Mouse (Mus musculus) forebrain, embryonic 14.5 days (tissue): ENCODE measurements at regions not wholly inside any gene's neighbourhood (a gene's known extent, or its start where the extent isn't known, plus 50 kb on each side); places are given as distances from the start of the nearest gene placed in this dataset.

ENCODE experiments used
- ATAC-seq: fragments of 200-750 bp; cut with Nextera tagmentation; 2 replicates; pipeline ENCODE4 v1.8.0; 2017; ENCODE audit warnings: mild to moderate bottlenecking, moderate library complexity
- DNase-seq: peaks from one replicate; pipeline ENCODE4 v3.0.0-alpha.2; 2015; ENCODE audit warnings: low spot score
- H3K27ac ChIP-seq: fragments of 300-500 bp; sonication (generic); 2 replicates; pipeline ENCODE4 v1.5.1; 2014; ENCODE audit warnings: low read depth, mild to moderate bottlenecking, control low read depth, low read length, moderate library complexity
- H3K27me3 ChIP-seq: fragments of 300-500 bp; sonication (generic); replicated peaks from 2 replicates; pipeline ENCODE4 v1.6.1; 2014; ENCODE audit warnings: low read length, control low read depth, mixed read lengths; ENCODE audit not compliant: control insufficient read depth, insufficient read depth
- H3K36me3 ChIP-seq: fragments of 300-500 bp; sonication (generic); 2 replicates; pipeline ENCODE4 v1.6.1; 2014; ENCODE audit warnings: low read length, control low read depth; ENCODE audit not compliant: control insufficient read depth, insufficient read depth
- H3K4me1 ChIP-seq: fragments of 300-500 bp; sonication (generic); 2 replicates; pipeline ENCODE4 v1.6.1; 2014; ENCODE audit warnings: antibody characterized with exemption, low read length, control low read depth; ENCODE audit not compliant: control insufficient read depth, insufficient read depth
- H3K4me2 ChIP-seq: fragments of 300-500 bp; sonication (generic); 2 replicates; pipeline ENCODE4 v1.6.1; 2014; ENCODE audit warnings: mild to moderate bottlenecking, control low read depth, low read length
- H3K4me3 ChIP-seq: fragments of 300-500 bp; sonication (generic); 2 replicates; pipeline ENCODE4 v1.5.1; 2014; ENCODE audit warnings: low read depth, low read length, control low read depth
- H3K9ac ChIP-seq: fragments of 300-500 bp; sonication (generic); 2 replicates; pipeline ENCODE4 v1.6.1; 2014; ENCODE audit warnings: mild to moderate bottlenecking, low read length, control low read depth, moderate library complexity
- H3K9me3 ChIP-seq: fragments of 300-500 bp; sonication (generic); replicated peaks from 2 replicates; pipeline ENCODE4 v1.6.1; 2016; ENCODE audit warnings: low read length, control low read depth, mixed read lengths; ENCODE audit not compliant: control insufficient read depth
- WGBS: fragments of 180-500 bp; shearing (Covaris S2); extraction: QIAGEN DNeasy Blood & Tissue Kit; methylation state at CpG from one replicate; pipeline ENCODE4 v1.1.7; 2014; 5-methylcytosine and 5-hydroxymethylcytosine counted together

- H3K4me3 ChIP-seq, result no peak overlapping the region
- H3K4me2 ChIP-seq, result no peak overlapping the region
- no peaks in the 10 kb centered on the region for H3K9me3 ChIP-seq
- no peaks in the 10 kb centered on the region for H3K36me3 ChIP-seq
- no peak overlapping the region for H3K9ac ChIP-seq
- H3K27ac ChIP-seq, result no peak overlapping the region
- DNase-seq (no peak), ATAC-seq (no peak)
- no peaks in the 10 kb centered on the region for H3K27me3 ChIP-seq
- H3K4me1 ChIP-seq, result no peaks in the 10 kb centered on the region
- 71% methylated on average over 1 of the region's 1 CpGs for WGBS
These were observed 115.3 kb downstream of the Rgs21 start for GRCm38 (mm10) chr1:144452141-144452540.

- ATAC-seq, result no peak
- WGBS, result 86% methylated on average over 1 of the region's 1 CpGs
These were observed 115.7 kb downstream of the Rgs21 start for GRCm38 (mm10) chr1:144451731-144452130.

GRCm38 (mm10) chr1:144436617-144437016 is 130.8 kb downstream of the Rgs21 start:
- DNase-seq (no peak), ATAC-seq (no peak)
- Histone ChIP-seq H3K9me3 (no peaks in the 10 kb centered on the region), H3K9ac (no peak overlapping the region), H3K36me3 (no peaks in the 10 kb centered on the region), H3K4me1 (no peaks in the 10 kb centered on the region), H3K4me3 (no peak overlapping the region), H3K27ac (no peak overlapping the region), H3K27me3 (no peaks in the 10 kb centered on the region), H3K4me2 (no peak overlapping the region)
- WGBS, result 84% methylated on average over 2 of the region's 2 CpGs

More at GRCm38 (mm10) chr1:144451731-144452130, 115.7 kb downstream of the Rgs21 start:
- Histone ChIP-seq H3K36me3 (no peaks in the 10 kb centered on the region), H3K4me2 (no peak overlapping the region), H3K27me3 (no peaks in the 10 kb centered on the region), H3K9me3 (no peaks in the 10 kb centered on the region), H3K27ac (no peak overlapping the region), H3K9ac (no peak overlapping the region), H3K4me3 (no peak overlapping the region), H3K4me1 (no peaks in the 10 kb centered on the region)
- no peak for DNase-seq

GRCm38 (mm10) chr1:144432816-144433215 is 134.7 kb downstream of the Rgs21 start:
- Histone ChIP-seq H3K27me3 (no peaks in the 10 kb centered on the region), H3K4me2 (no peak overlapping the region), H3K4me3 (no peak overlapping the region), H3K4me1 (no peaks in the 10 kb centered on the region), H3K9me3 (no peaks in the 10 kb centered on the region), H3K36me3 (no peaks in the 10 kb centered on the region), H3K9ac (no peak overlapping the region), H3K27ac (no peak overlapping the region)
- ATAC-seq (no peak), DNase-seq (peak; percentile 52)
- WGBS, result 89% methylated on average over 2 of the region's 2 CpGs

- peak; percentile 65 for DNase-seq
- Histone ChIP-seq H3K27ac (no peak overlapping the region), H3K9me3 (no peaks in the 10 kb centered on the region), H3K27me3 (no peaks in the 10 kb centered on the region), H3K36me3 (no peaks in the 10 kb centered on the region), H3K4me1 (no peaks in the 10 kb centered on the region), H3K9ac (no peak overlapping the region), H3K4me3 (no peak overlapping the region), H3K4me2 (no peak overlapping the region)
- peak; percentile 58; the same call in 1 of the 2 replicates for ATAC-seq
- WGBS, result 82% methylated on average over 5 of the region's 5 CpGs
These were observed 135.8 kb downstream of the Rgs21 start for GRCm38 (mm10) chr1:144431535-144432276.

GRCm38 (mm10) chr1:144421374-144421773 is 146.1 kb downstream of the Rgs21 start:
- ATAC-seq, result no peak
- no peak for DNase-seq
- H3K4me2 ChIP-seq, result no peak overlapping the region
- H3K4me3 ChIP-seq, result no peak overlapping the region
- H3K4me1 ChIP-seq, result no peaks in the 10 kb centered on the region
- no peak overlapping the region for H3K9ac ChIP-seq
- H3K36me3 ChIP-seq, result no peaks in the 10 kb centered on the region
- H3K27me3 ChIP-seq, result no peaks in the 10 kb centered on the region
- WGBS, result 94% methylated on average over 2 of the region's 2 CpGs
- no peaks in the 10 kb centered on the region for H3K9me3 ChIP-seq
- H3K27ac ChIP-seq, result no peak overlapping the region

- peak; percentile 96 for ATAC-seq
- 34% methylated on average over 15 of the region's 15 CpGs for WGBS
- Histone ChIP-seq H3K36me3 (no peaks in the 10 kb centered on the region), H3K4me2 (no peak overlapping the region), H3K4me1 (no peaks in the 10 kb centered on the region), H3K9me3 (no peaks in the 10 kb centered on the region; the same call in 1 of the 2 replicates), H3K4me3 (no peak overlapping the region), H3K27ac (no peak overlapping the region), H3K9ac (no peak overlapping the region), H3K27me3 (no peaks in the 10 kb centered on the region)
- DNase-seq, result peak; percentile 88
These were observed 157.6 kb upstream of the Rgs1 start for GRCm38 (mm10) chr1:144406387-144407383.

GRCm38 (mm10) chr1:144405724-144406123 is 156.7 kb upstream of the Rgs1 start:
- ATAC-seq, result no peak
- Histone ChIP-seq H3K9me3 (no peaks in the 10 kb centered on the region; the same call in 1 of the 2 replicates), H3K36me3 (no peaks in the 10 kb centered on the region), H3K4me2 (no peak overlapping the region), H3K4me1 (no peaks in the 10 kb centered on the region), H3K4me3 (no peak overlapping the region), H3K27ac (no peak overlapping the region), H3K9ac (no peak overlapping the region), H3K27me3 (no peaks in the 10 kb centered on the region)
- no peak for DNase-seq
